In the genomic region with DNA sequence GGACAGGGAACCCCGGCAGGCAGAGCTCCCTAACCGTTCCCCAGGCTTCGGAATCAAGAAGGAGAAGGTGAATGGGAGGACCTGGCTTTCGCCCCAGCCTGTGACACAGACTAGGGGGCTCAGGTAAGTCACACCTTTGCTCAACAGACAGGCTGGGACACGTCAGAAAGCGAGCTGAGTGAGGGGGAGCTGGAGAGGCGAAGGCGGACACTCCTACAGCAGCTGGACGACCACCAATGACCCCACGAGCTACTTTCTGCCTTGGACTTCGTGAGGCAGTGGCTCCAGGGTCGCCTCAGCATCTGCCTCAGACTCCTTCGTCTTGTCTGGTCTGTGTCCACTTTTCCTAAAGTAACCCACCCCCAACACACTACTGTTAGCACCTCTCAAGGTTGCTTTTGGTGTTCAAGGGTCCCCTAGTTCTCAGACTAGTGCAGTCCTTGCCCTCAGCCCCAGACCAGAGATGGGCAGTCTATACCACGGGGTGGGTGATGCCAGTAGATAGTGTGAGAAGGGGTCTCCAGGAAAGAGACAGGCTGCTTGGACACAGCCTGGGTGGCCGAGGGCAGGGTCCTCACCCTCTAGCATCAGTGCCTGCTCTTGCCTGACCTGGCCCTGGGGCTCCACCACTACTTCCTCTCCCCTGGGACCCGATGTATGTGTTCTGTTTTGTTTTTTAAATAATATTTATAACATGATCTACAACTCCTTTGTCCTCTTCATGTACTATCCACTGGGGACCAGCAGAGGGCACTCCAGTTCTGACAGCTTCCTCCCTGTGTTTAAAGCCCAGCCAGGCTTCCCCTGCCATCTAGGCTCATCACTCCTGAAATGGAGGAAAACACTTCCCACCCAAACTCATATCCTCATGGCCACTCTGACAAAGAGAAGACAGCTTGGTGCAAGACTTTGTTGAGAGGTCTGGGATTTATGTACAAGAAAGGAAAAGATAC, we compare ENCODE assay signal across 7 mouse cellular contexts. TPM values are rescaled to one million over a fixed set of nuclear protein-coding genes. Genes with fewer than 3 reads are reported as not detected.
DNase-seq lines count a peak whose midpoint lies in the region; ATAC-seq lines count a peak whose summit lies in the region.

No protein-coding gene starts in this region.

- no peaks in the 10 kb centered on the region for H3K9me3 ChIP-seq in intestine, embryonic 15.5 days
- no peaks in the 10 kb centered on the region for H3K9me3 ChIP-seq in midbrain, embryonic 14.5 days (ENCODE audit: control insufficient read depth, low read length)

- DNase-seq in adrenal gland, adult 8-10 months, result peak; percentile 60
- DNase-seq in embryo, embryonic 10.5 days (ENCODE audit: low spot score), result peak; percentile 85
- DNase-seq in gastrocnemius, postnatal 4 days (ENCODE audit: low spot score in 2 of 2), result peak; percentile 63 to 81
- peak; percentile 81 to 85 for DNase-seq in left cerebral cortex, postnatal 25 days (ENCODE audit: low spot score in 2 of 2)
- DNase-seq in midbrain, embryonic 14.5 days, result peak; percentile 88
- DNase-seq in spleen, adult 18-20 months, result peak; percentile 50 to 77

- peaks cover 3% of the 10 kb centered on the region; the same call in 1 of the 2 replicates for H3K4me1 ChIP-seq in intestine, embryonic 15.5 days (replicated peaks)
- no peaks in the 10 kb centered on the region for H3K4me1 ChIP-seq in midbrain, embryonic 14.5 days (ENCODE audit: control insufficient read depth, insufficient read depth, low read length)

- no peak overlapping the region for H3K4me3 ChIP-seq in intestine, embryonic 15.5 days (replicated peaks)
- H3K4me3 ChIP-seq in midbrain, embryonic 14.5 days (replicated peaks; ENCODE audit: low read depth, low read length), result no peak overlapping the region

- peak overlapping the region; percentile 54 for H3K27ac ChIP-seq in intestine, embryonic 15.5 days
- H3K27ac ChIP-seq in midbrain, embryonic 14.5 days (replicated peaks; ENCODE audit: low read depth, low read length), result peak overlapping the region; percentile 75

- H3K36me3 ChIP-seq in intestine, embryonic 15.5 days, result peaks cover 28% of the 10 kb centered on the region
- H3K36me3 ChIP-seq in midbrain, embryonic 14.5 days (ENCODE audit: control insufficient read depth, insufficient read depth, low read length), result peaks cover 93% of the 10 kb centered on the region

- intact Hi-C loops in left cerebral cortex, postnatal 25 days (cut with DNase I), result loop anchor here (2.0 to 5.0 kb wide), 2 partner anchors 54 to 156 kb away; a partner anchor contains a TSS

- no peak overlapping the region for H3K9ac ChIP-seq in intestine, embryonic 15.5 days
- H3K9ac ChIP-seq in midbrain, embryonic 14.5 days (replicated peaks; ENCODE audit: low read length), result peak overlapping the region; percentile 39; the same call in 1 of the 2 replicates

- 68% methylated on average over 16 of the region's 16 CpGs for WGBS in intestine, embryonic 15.5 days
- WGBS in midbrain, embryonic 14.5 days, result 85% methylated on average over 16 of the region's 16 CpGs

- H3K4me2 ChIP-seq in intestine, embryonic 15.5 days (replicated peaks), result no peak overlapping the region
- no peak overlapping the region for H3K4me2 ChIP-seq in midbrain, embryonic 14.5 days (ENCODE audit: low read length)

- H3K27me3 ChIP-seq in intestine, embryonic 15.5 days (replicated peaks), result no peaks in the 10 kb centered on the region
- no peaks in the 10 kb centered on the region for H3K27me3 ChIP-seq in midbrain, embryonic 14.5 days (ENCODE audit: control insufficient read depth, insufficient read depth, low read length)

- peak; percentile 65 for ATAC-seq in intestine, embryonic 15.5 days
- 0 out of 2 replicates have a peak, but pooled peaks have one; percentile 32 for ATAC-seq in midbrain, embryonic 14.5 days (ENCODE audit: low FRiP score, low TSS enrichment)

RNA-seq across cellular contexts. Expression of a gene that starts 20.9 kb away (rescaled TPM):
- total RNA-seq in adrenal gland, adult 8-10 months (2022), result 1 to 10 TPM; 2.6 to 4.5 (median 3.8) TPM
- total RNA-seq in gastrocnemius, postnatal 4 days (2021), result not detected
- 0.18 TPM in 1 of 2 replicates, not detected in the other for polyA plus RNA-seq in intestine, embryonic 15.5 days (2015; fragmentation: Nextera tagmentation; extraction: Ambion mirVana)
- total RNA-seq in left cerebral cortex, postnatal 25 days (2021), result 1 to 10 TPM; 1.6 to 1.9 TPM
- 0.74 and 1.3 TPM in 2 replicates for polyA plus RNA-seq in midbrain, embryonic 14.5 days (2014; fragmentation: Nextera tagmentation; extraction: Ambion mirVana)

RNA-seq across cellular contexts. Expression of a gene that starts 21.7 kb away (rescaled TPM):
- total RNA-seq in adrenal gland, adult 8-10 months (2022), result 10 to 100 TPM; 46.5 to 76.6 (median 51.2) TPM
- total RNA-seq in gastrocnemius, postnatal 4 days (2021), result 10 to 100 TPM; 32.6 to 34.5 TPM
- polyA plus RNA-seq in intestine, embryonic 15.5 days (2015; fragmentation: Nextera tagmentation; extraction: Ambion mirVana), result 35.0 and 42.6 TPM in 2 replicates
- 10 to 100 TPM; 87.0 to 95.3 TPM for total RNA-seq in left cerebral cortex, postnatal 25 days (2021)
- polyA plus RNA-seq in midbrain, embryonic 14.5 days (2014; fragmentation: Nextera tagmentation; extraction: Ambion mirVana), result 100 and 105 TPM in 2 replicates

RNA-seq across cellular contexts. Expression of a gene that starts 53.7 kb away (rescaled TPM):
- total RNA-seq in adrenal gland, adult 8-10 months (2022), result 10 to 100 TPM; 16.5 to 29.3 (median 24.4) TPM
- 10 to 100 TPM; 32.3 to 35.7 TPM for total RNA-seq in gastrocnemius, postnatal 4 days (2021)
- polyA plus RNA-seq in intestine, embryonic 15.5 days (2015; fragmentation: Nextera tagmentation; extraction: Ambion mirVana), result 16.3 and 17.3 TPM in 2 replicates
- total RNA-seq in left cerebral cortex, postnatal 25 days (2021), result 10 to 100 TPM in 1 of 2 experiments, 1 to 10 TPM in 1; 9.5 to 10.7 TPM
- 6.1 and 7.5 TPM in 2 replicates for polyA plus RNA-seq in midbrain, embryonic 14.5 days (2014; fragmentation: Nextera tagmentation; extraction: Ambion mirVana)
